Mouse (Mus musculus) testis, adult 2 months (tissue): ENCODE results near the gene Pola2.

Source experiments
- CTCF ChIP-seq: fragments of 200-500 bp; IDR thresholded peaks from 2 replicates; pipeline ENCODE4 v1.5.1; 2012; ENCODE audit warnings: low read depth, mild to moderate bottlenecking, inconsistent platforms, low read length, moderate library complexity; ENCODE audit not compliant: control insufficient read depth, insufficient read depth, insufficient replicate concordance
- POLR2A ChIP-seq: fragments of 200-500 bp; IDR thresholded peaks from 2 replicates; pipeline ENCODE4 v1.6.1; 2012; ENCODE audit warnings: low read depth, mild to moderate bottlenecking, inconsistent platforms, low read length, moderate library complexity; ENCODE audit not compliant: control insufficient read depth

GRCm38 (mm10) chr19:5891521-5892258 is 72.3 kb downstream of the Pola2 start:
- no peak for TF ChIP-seq CTCF
- TF ChIP-seq POLR2A: no peak
